Mouse (Mus musculus) left cerebral cortex, postnatal 14 days (tissue): Measurements from ENCODE around the gene Sh3pxd2a. TPM values are rescaled to one million over a fixed set of nuclear protein-coding genes. Genes with fewer than 3 reads are reported as not detected.

ENCODE experiments used
- DNase-seq, 2 experiments: peaks; one replicate each; pipeline ENCODE4 v3.0.0; 2021 to 2022; ENCODE audit warnings: low spot score in 2 of 2, mixed read lengths in 1 of 2
- intact Hi-C: fragments of 180-260 bp; cut with DNase I; formaldehyde crosslinking; loops from one replicate; pipeline ENCODE4 v1.15.1; 2025
- total RNA-seq, 2 experiments: library from RNA; stranded (reverse); gene quantifications; 2 replicates each; pipeline ENCODE4 v1.2.3; 2021

Sh3pxd2a gene
- total RNA-seq, 2 experiments from 2014 or later, result 30.9 TPM

- DNase-seq, result no peak
- intact Hi-C loops, result loop anchor here (10.0 kb wide), 1 partner anchor 219 kb away; no protein-coding TSS in a partner anchor
Measured at GRCm38 (mm10) chr19:47493017-47493997, 29.1 kb upstream of the Sh3pxd2a start.

GRCm38 (mm10) chr19:47492422-47492821 lies 28.2 kb upstream of the Sh3pxd2a start:
- DNase-seq, result no peak
- intact Hi-C loops, result loop anchor here (10.0 kb wide), 1 partner anchor 218 kb away; no protein-coding TSS in a partner anchor

GRCm38 (mm10) chr19:47491853-47492252 lies 27.7 kb upstream of the Sh3pxd2a start:
- DNase-seq, result no peak
- intact Hi-C loops, result loop anchor here (10.0 kb wide), 1 partner anchor 217 kb away; no protein-coding TSS in a partner anchor

- DNase-seq, result no peak
- intact Hi-C loops, result no loop called here
Measured at GRCm38 (mm10) chr19:47489233-47489632, 25.0 kb upstream of the Sh3pxd2a start.

GRCm38 (mm10) chr19:47488250-47488649 lies 24.0 kb upstream of the Sh3pxd2a start:
- no peak for DNase-seq
- intact Hi-C loops, result no loop called here

- intact Hi-C loops, result no loop called here
- no peak for DNase-seq
Measured at GRCm38 (mm10) chr19:47487572-47487971, 23.4 kb upstream of the Sh3pxd2a start.

- intact Hi-C loops, result no loop called here
- DNase-seq, result no peak
Measured at GRCm38 (mm10) chr19:47485997-47486566, 21.9 kb upstream of the Sh3pxd2a start.

- peak; percentile 49 to 61 for DNase-seq
- intact Hi-C loops, result no loop called here
Measured at GRCm38 (mm10) chr19:47484110-47484509, 19.9 kb upstream of the Sh3pxd2a start.

- DNase-seq, result no peak
- intact Hi-C loops, result no loop called here
Measured at GRCm38 (mm10) chr19:47483346-47483745, 19.1 kb upstream of the Sh3pxd2a start.

GRCm38 (mm10) chr19:47473453-47473852 lies 9.3 kb upstream of the Sh3pxd2a start:
- no peak for DNase-seq
- intact Hi-C loops, result no loop called here

GRCm38 (mm10) chr19:47472881-47473400 lies 8.7 kb upstream of the Sh3pxd2a start:
- intact Hi-C loops, result no loop called here
- DNase-seq, result no peak

GRCm38 (mm10) chr19:47471808-47472207 lies 7.6 kb upstream of the Sh3pxd2a start:
- intact Hi-C loops, result no loop called here
- no peak for DNase-seq

- intact Hi-C loops, result no loop called here
- DNase-seq, result no peak
Measured at GRCm38 (mm10) chr19:47468750-47469149, 4.5 kb upstream of the Sh3pxd2a start.

GRCm38 (mm10) chr19:47466775-47467174 lies 2.6 kb upstream of the Sh3pxd2a start:
- no peak for DNase-seq
- intact Hi-C loops, result no loop called here

- intact Hi-C loops, result loop anchor here (2.0 kb wide), 1 partner anchor 109 kb away; no protein-coding TSS in a partner anchor
- no peak for DNase-seq
Measured at GRCm38 (mm10) chr19:47465467-47465866, 1.3 kb upstream of the Sh3pxd2a start.

GRCm38 (mm10) chr19:47463636-47464303 lies 431 bp downstream of the Sh3pxd2a start:
- intact Hi-C loops, result loop anchor here (2.0 kb wide), 1 partner anchor 107 kb away; no protein-coding TSS in a partner anchor
- DNase-seq, result peak in 1 of 2 experiments; percentile 74

- intact Hi-C loops, result no loop called here
- DNase-seq, result no peak
Measured at GRCm38 (mm10) chr19:47463206-47463605, 995 bp downstream of the Sh3pxd2a start.

- intact Hi-C loops, result no loop called here
- no peak for DNase-seq
Measured at GRCm38 (mm10) chr19:47462725-47463124, 1.5 kb downstream of the Sh3pxd2a start.

- intact Hi-C loops, result no loop called here
- no peak for DNase-seq
Measured at GRCm38 (mm10) chr19:47461838-47462237, 2.4 kb downstream of the Sh3pxd2a start.

- intact Hi-C loops, result no loop called here
- DNase-seq, result no peak
Measured at GRCm38 (mm10) chr19:47461386-47461785, 2.8 kb downstream of the Sh3pxd2a start.
